Mouse (Mus musculus) myocyte (in vitro differentiated cells): ENCODE measurements around the gene Rrp1. TPM values are rescaled to one million over a fixed set of nuclear protein-coding genes. Genes with fewer than 3 reads are reported as not detected.

ENCODE experiments used
- H3K27me3 ChIP-seq: one replicate; pipeline ENCODE4 v1.6.1; 2011; ENCODE audit not compliant: control insufficient read depth, insufficient read depth, insufficient read length
- H3K36me3 ChIP-seq: one replicate; pipeline ENCODE4 v1.6.1; 2011; ENCODE audit not compliant: control insufficient read depth, insufficient read depth
- H3K4me2 ChIP-seq: one replicate; pipeline ENCODE4 v1.6.1; 2011; ENCODE audit warnings: low read depth, control low read depth
- H3K4me3 ChIP-seq: one replicate; pipeline ENCODE4 v1.5.1; 2011; ENCODE audit warnings: mild to moderate bottlenecking, control low read depth, moderate library complexity
- H3K79me2 ChIP-seq: one replicate; pipeline ENCODE4 v1.6.1; 2011; ENCODE audit not compliant: control insufficient read depth, insufficient read depth
- H3ac ChIP-seq: one replicate; pipeline ENCODE4 v1.6.1; 2011; ENCODE audit not compliant: control insufficient read depth, insufficient read length
- CEBPB ChIP-seq: IDR thresholded peaks from 2 replicates; pipeline ENCODE4 v1.6.1; 2011; ENCODE audit warnings: mild to moderate bottlenecking, moderate library complexity; ENCODE audit not compliant: poor library complexity, insufficient read depth, severe bottlenecking
- E2F4 ChIP-seq: IDR thresholded peaks from one replicate; pipeline ENCODE4 v1.6.1; 2011; ENCODE audit warnings: mild to moderate bottlenecking, control low read depth, moderate library complexity; ENCODE audit not compliant: insufficient read depth
- MAX ChIP-seq: IDR thresholded peaks from one replicate; pipeline ENCODE4 v1.6.1; 2011; ENCODE audit warnings: low read depth, mild to moderate bottlenecking, control low read depth
- MYOD1 ChIP-seq, 3 experiments: IDR thresholded peaks; one replicate each; pipeline ENCODE4 v1.6.1; 2011; ENCODE audit warnings: control low read depth in 2 of 3, low read depth in 2 of 3, mild to moderate bottlenecking in 2 of 3, moderate library complexity in 1 of 3; ENCODE audit not compliant: insufficient read length in 2 of 3, control insufficient read depth in 1 of 3
- MYOG ChIP-seq, 3 experiments: IDR thresholded peaks; one replicate each; pipeline ENCODE4 v1.6.1; 2011; ENCODE audit warnings: control low read depth in 2 of 3, low read depth in 2 of 3, mild to moderate bottlenecking in 2 of 3; ENCODE audit not compliant: insufficient read length in 2 of 3, control insufficient read depth in 1 of 3, insufficient read depth in 1 of 3
- POLR2A ChIP-seq: IDR thresholded peaks from one replicate; pipeline ENCODE4 v1.6.1; 2011; ENCODE audit warnings: low read depth, mild to moderate bottlenecking, control low read depth, moderate library complexity; ENCODE audit not compliant: insufficient read length
- POLR2AphosphoS2 ChIP-seq: IDR thresholded peaks from one replicate; pipeline ENCODE4 v1.6.1; 2011; ENCODE audit warnings: low read depth, control low read depth; ENCODE audit not compliant: insufficient read length
- REST ChIP-seq: IDR thresholded peaks from one replicate; pipeline ENCODE4 v1.6.1; 2011; ENCODE audit warnings: mild to moderate bottlenecking, control low read depth, moderate library complexity; ENCODE audit not compliant: insufficient read depth, insufficient read length
- SRF ChIP-seq: IDR thresholded peaks from one replicate; pipeline ENCODE4 v1.6.1; 2011; ENCODE audit warnings: low read depth; ENCODE audit not compliant: control insufficient read depth, insufficient read length
- TCF12 ChIP-seq: IDR thresholded peaks from one replicate; pipeline ENCODE4 v1.6.1; 2011; ENCODE audit warnings: mild to moderate bottlenecking, control low read depth; ENCODE audit not compliant: poor library complexity, insufficient read depth, severe bottlenecking
- TCF3 ChIP-seq: IDR thresholded peaks from one replicate; pipeline ENCODE4 v1.6.1; 2011; ENCODE audit warnings: low read depth, control low read depth; ENCODE audit not compliant: insufficient read length
- USF1 ChIP-seq: IDR thresholded peaks from one replicate; pipeline ENCODE4 v1.6.1; 2011; ENCODE audit warnings: low read depth, mild to moderate bottlenecking, control low read depth, moderate library complexity
- polyA plus RNA-seq: library from polyadenylated mRNA; unstranded; fragments of >200 nt; fragmentation: generic; extraction: Trizol; gene quantifications from one replicate; pipeline ENCODE4 v1.2.1, GENCODE M21; 2012; ENCODE audit warnings: missing spikeins

Gene Rrp1
- polyA plus RNA-seq, 1 experiment = 180 TPM

- Histone ChIP-seq H3K4me3 (no peak overlapping the region), H3K27me3 (peaks cover 16% of the 10 kb centered on the region), H3K4me2 (no peak overlapping the region), H3K79me2 (no peaks in the 10 kb centered on the region), H3K36me3 (no peaks in the 10 kb centered on the region), H3ac (no peak overlapping the region)
- TF ChIP-seq CEBPB (no peak), POLR2A (no peak)
Observed at GRCm38 (mm10) chr10:78390982-78391470, 21.8 kb downstream of the Rrp1 start.

- Histone ChIP-seq H3K4me3 (no peak overlapping the region), H3ac (no peak overlapping the region), H3K36me3 (no peaks in the 10 kb centered on the region), H3K79me2 (no peaks in the 10 kb centered on the region), H3K27me3 (peaks cover 25% of the 10 kb centered on the region), H3K4me2 (peak overlapping the region; percentile 34)
- TF ChIP-seq TCF12 (no peak), MYOG (IDR thresholded peaks at IDR 0.05; ENCODE audit: control insufficient read depth in 1 of 3, insufficient read depth in 1 of 3, insufficient read length in 2 of 3, low read depth in 2 of 3) (no peak), CEBPB (no peak), POLR2A (no peak), USF1 (no peak), E2F4 (no peak), POLR2AphosphoS2 (no peak), SRF (no peak), MYOD1 (IDR thresholded peaks at IDR 0.05; ENCODE audit: control insufficient read depth in 1 of 3, insufficient read length in 2 of 3, low read depth in 2 of 3) (no peak), MAX (no peak)
Observed at GRCm38 (mm10) chr10:78388216-78388980, 24.4 kb downstream of the Rrp1 start.

GRCm38 (mm10) chr10:78385520-78385919 lies 27.3 kb downstream of the Rrp1 start:
- Histone ChIP-seq H3K27me3 (peaks cover 25% of the 10 kb centered on the region), H3K4me3 (no peak overlapping the region), H3ac (no peak overlapping the region), H3K4me2 (no peak overlapping the region), H3K36me3 (no peaks in the 10 kb centered on the region), H3K79me2 (no peaks in the 10 kb centered on the region)
- TF ChIP-seq TCF3 = no peak
- no peak for TF ChIP-seq USF1
- no peak for TF ChIP-seq MYOG (IDR thresholded peaks at IDR 0.05; ENCODE audit: control insufficient read depth in 1 of 3, insufficient read depth in 1 of 3, insufficient read length in 2 of 3, low read depth in 2 of 3)
- TF ChIP-seq CEBPB = no peak
- no peak for TF ChIP-seq TCF12
- TF ChIP-seq E2F4 = no peak
- no peak for TF ChIP-seq SRF
- TF ChIP-seq POLR2AphosphoS2 = no peak
- no peak for TF ChIP-seq MYOD1 (IDR thresholded peaks at IDR 0.05; ENCODE audit: control insufficient read depth in 1 of 3, insufficient read length in 2 of 3, low read depth in 2 of 3)
- no peak for TF ChIP-seq MAX
- TF ChIP-seq REST = no peak
- no peak for TF ChIP-seq POLR2A

GRCm38 (mm10) chr10:78383567-78383966 lies 29.3 kb downstream of the Rrp1 start:
- Histone ChIP-seq H3K36me3 (no peaks in the 10 kb centered on the region), H3K4me2 (no peak overlapping the region), H3ac (no peak overlapping the region), H3K79me2 (no peaks in the 10 kb centered on the region), H3K27me3 (peaks cover 10% of the 10 kb centered on the region), H3K4me3 (no peak overlapping the region)
- TF ChIP-seq CEBPB (no peak), TCF12 (no peak), MAX (no peak), TCF3 (no peak), SRF (no peak), E2F4 (no peak), USF1 (no peak), REST (no peak), POLR2AphosphoS2 (no peak), POLR2A (no peak), MYOG (IDR thresholded peaks at IDR 0.05; ENCODE audit: control insufficient read depth in 1 of 3, insufficient read depth in 1 of 3, insufficient read length in 2 of 3, low read depth in 2 of 3) (peak in 2 of 3 experiments; percentile 51 to 61), MYOD1 (IDR thresholded peaks at IDR 0.05; ENCODE audit: control insufficient read depth in 1 of 3, insufficient read length in 2 of 3, low read depth in 2 of 3) (peak in 2 of 3 experiments; percentile 34 to 59)

GRCm38 (mm10) chr10:78378516-78378915 lies 34.3 kb downstream of the Rrp1 start:
- TF ChIP-seq TCF12 (no peak), E2F4 (no peak), CEBPB (no peak), POLR2AphosphoS2 (no peak), MYOG (IDR thresholded peaks at IDR 0.05; ENCODE audit: control insufficient read depth in 1 of 3, insufficient read depth in 1 of 3, insufficient read length in 2 of 3, low read depth in 2 of 3) (no peak), TCF3 (no peak), REST (no peak), SRF (no peak), USF1 (no peak), POLR2A (no peak), MAX (no peak), MYOD1 (IDR thresholded peaks at IDR 0.05; ENCODE audit: control insufficient read depth in 1 of 3, insufficient read length in 2 of 3, low read depth in 2 of 3) (no peak)
- Histone ChIP-seq H3K4me3 (no peak overlapping the region), H3K79me2 (no peaks in the 10 kb centered on the region), H3K4me2 (no peak overlapping the region), H3K27me3 (peaks cover 9% of the 10 kb centered on the region), H3ac (no peak overlapping the region), H3K36me3 (no peaks in the 10 kb centered on the region)
